Mouse (Mus musculus): ENCODE data around the gene Cdc42se2. TPM values are rescaled to one million over a fixed set of nuclear protein-coding genes. Genes with fewer than 3 reads are reported as not detected.

Gene Cdc42se2
- polyA plus RNA-seq, 1 experiment: 69.7 TPM

DNA sequence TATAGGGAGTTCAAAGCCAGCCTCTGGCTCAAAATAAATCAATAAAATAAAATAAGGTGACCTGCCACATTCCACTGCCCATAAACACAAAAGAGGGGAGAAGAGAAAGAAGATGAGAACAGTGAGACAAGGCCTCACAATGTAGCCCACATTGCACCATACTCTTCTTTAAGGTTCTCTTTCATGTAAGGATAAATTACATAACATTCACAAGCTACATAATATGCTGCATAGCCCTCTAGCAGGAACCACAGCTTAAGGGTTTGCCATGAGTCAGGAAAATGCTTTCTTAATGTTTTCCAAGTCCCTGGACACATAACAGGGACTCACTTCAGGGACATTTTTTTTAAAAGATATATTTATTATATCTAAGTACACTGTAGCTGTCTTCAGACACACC, 15.9 kb downstream of the Cdc42se2 start:
- H3K9ac ChIP-seq (ENCODE audit: low read depth, poor library complexity, severe bottlenecking): no peak overlapping the region
- no peaks in the 10 kb centered on the region for H3K36me3 ChIP-seq (ENCODE audit: control insufficient read depth, insufficient read depth, low read length, poor library complexity, severe bottlenecking)
- H3K27me3 ChIP-seq (ENCODE audit: control insufficient read depth, insufficient read depth, low read length, poor library complexity, severe bottlenecking): no peaks in the 10 kb centered on the region
- H3K4me1 ChIP-seq (ENCODE audit: control insufficient read depth, insufficient read depth, low read length): no peaks in the 10 kb centered on the region
- TF ChIP-seq EP300 (IDR thresholded peaks at IDR 0.05; ENCODE audit: insufficient read depth, low read depth, low read length) (no peak), POLR2A (IDR thresholded peaks at IDR 0.05; ENCODE audit: insufficient read depth, low read length) (no peak)
- no peak overlapping the region for H3K27ac ChIP-seq (ENCODE audit: insufficient read depth, low read length)
- H3K4me3 ChIP-seq (ENCODE audit: low read depth, low read length): no peak overlapping the region
- no peaks in the 10 kb centered on the region for H3K9me3 ChIP-seq (replicated peaks; ENCODE audit: control insufficient read depth, insufficient read depth, low read length, poor library complexity, severe bottlenecking)

GRCm38 (mm10) chr11:54769843-54770242, 17.6 kb downstream of the Cdc42se2 start:
- no peak overlapping the region for H3K4me3 ChIP-seq (ENCODE audit: low read depth, low read length)
- H3K27ac ChIP-seq (ENCODE audit: insufficient read depth, low read length): no peak overlapping the region
- no peak for TF ChIP-seq POLR2A (IDR thresholded peaks at IDR 0.05; ENCODE audit: insufficient read depth, low read length)
- H3K27me3 ChIP-seq (ENCODE audit: control insufficient read depth, insufficient read depth, low read length, poor library complexity, severe bottlenecking): no peaks in the 10 kb centered on the region
- H3K9me3 ChIP-seq (replicated peaks; ENCODE audit: control insufficient read depth, insufficient read depth, low read length, poor library complexity, severe bottlenecking): no peaks in the 10 kb centered on the region
- peaks cover 1% of the 10 kb centered on the region for H3K4me1 ChIP-seq (ENCODE audit: control insufficient read depth, insufficient read depth, low read length)
- H3K36me3 ChIP-seq (ENCODE audit: control insufficient read depth, insufficient read depth, low read length, poor library complexity, severe bottlenecking): no peaks in the 10 kb centered on the region
- no peak overlapping the region for H3K9ac ChIP-seq (ENCODE audit: low read depth, poor library complexity, severe bottlenecking)

DNA sequence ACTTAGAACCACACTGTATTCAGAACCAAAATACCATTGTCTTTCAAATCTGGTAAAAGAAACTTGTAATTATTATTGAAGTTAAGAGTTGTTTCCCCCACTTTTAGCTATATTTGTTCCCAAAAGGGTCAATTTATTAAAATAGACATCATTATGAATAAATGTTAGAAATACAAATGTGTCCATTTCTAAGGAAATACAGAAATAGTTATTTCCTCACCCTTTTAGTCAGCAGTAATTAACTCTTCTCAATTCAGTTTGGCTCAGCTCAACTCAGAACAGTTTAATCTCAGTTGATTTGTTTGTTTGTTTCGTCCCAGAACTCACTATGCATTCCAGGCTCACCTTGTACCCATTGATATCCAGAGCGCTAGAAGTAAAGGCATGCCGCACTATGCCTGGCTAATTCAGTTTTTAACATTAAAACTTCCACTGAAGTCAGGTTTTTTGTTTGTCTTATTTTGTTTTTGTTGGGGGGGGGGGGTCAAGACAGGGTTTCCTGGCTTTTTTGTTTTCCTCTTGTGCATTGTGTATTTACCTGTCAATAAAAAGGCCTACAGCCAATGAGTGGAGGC, 19.3 kb downstream of the Cdc42se2 start:
- peaks cover 1% of the 10 kb centered on the region for H3K4me1 ChIP-seq (ENCODE audit: control insufficient read depth, insufficient read depth, low read length)
- H3K27ac ChIP-seq (ENCODE audit: insufficient read depth, low read length): no peak overlapping the region
- no peak overlapping the region for H3K9ac ChIP-seq (ENCODE audit: low read depth, poor library complexity, severe bottlenecking)
- no peak overlapping the region for H3K4me3 ChIP-seq (ENCODE audit: low read depth, low read length)
- H3K9me3 ChIP-seq (replicated peaks; ENCODE audit: control insufficient read depth, insufficient read depth, low read length, poor library complexity, severe bottlenecking): no peaks in the 10 kb centered on the region
- no peak for TF ChIP-seq CTCF (IDR thresholded peaks at IDR 0.05; ENCODE audit: low read depth, low read length)
- no peak for TF ChIP-seq EP300 (IDR thresholded peaks at IDR 0.05; ENCODE audit: insufficient read depth, low read depth, low read length)
- no peak for TF ChIP-seq POLR2A (IDR thresholded peaks at IDR 0.05; ENCODE audit: insufficient read depth, low read length)
- H3K27me3 ChIP-seq (ENCODE audit: control insufficient read depth, insufficient read depth, low read length, poor library complexity, severe bottlenecking): no peaks in the 10 kb centered on the region
- H3K36me3 ChIP-seq (ENCODE audit: control insufficient read depth, insufficient read depth, low read length, poor library complexity, severe bottlenecking): no peaks in the 10 kb centered on the region

DNA sequence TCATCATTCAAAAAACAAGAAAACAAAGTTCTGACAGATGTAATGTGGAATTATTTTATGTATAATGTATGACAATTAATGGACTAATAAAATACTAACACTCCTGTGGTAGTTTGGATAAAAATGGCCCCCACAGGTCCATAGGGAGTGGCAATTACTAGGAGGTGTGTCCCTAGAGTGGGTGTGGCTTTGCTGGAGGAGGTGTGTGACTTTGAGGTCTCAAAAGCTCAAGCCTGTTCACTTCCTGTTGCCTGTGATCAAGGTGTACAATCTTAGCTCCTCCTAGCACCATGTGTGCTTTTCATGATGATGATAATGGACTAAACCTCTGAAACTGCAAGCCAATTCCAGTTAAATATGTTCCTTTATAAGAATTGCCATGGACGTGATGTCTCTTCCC, 22.7 kb downstream of the Cdc42se2 start:
- Histone ChIP-seq H3K27me3 (ENCODE audit: control insufficient read depth, insufficient read depth, low read length, poor library complexity, severe bottlenecking) (no peaks in the 10 kb centered on the region), H3K36me3 (ENCODE audit: control insufficient read depth, insufficient read depth, low read length, poor library complexity, severe bottlenecking) (no peaks in the 10 kb centered on the region), H3K9ac (ENCODE audit: low read depth, poor library complexity, severe bottlenecking) (no peak overlapping the region), H3K9me3 (replicated peaks; ENCODE audit: control insufficient read depth, insufficient read depth, low read length, poor library complexity, severe bottlenecking) (no peaks in the 10 kb centered on the region), H3K4me3 (ENCODE audit: low read depth, low read length) (no peak overlapping the region), H3K27ac (ENCODE audit: insufficient read depth, low read length) (no peak overlapping the region), H3K4me1 (ENCODE audit: control insufficient read depth, insufficient read depth, low read length) (peaks cover 1% of the 10 kb centered on the region)
- TF ChIP-seq EP300 (IDR thresholded peaks at IDR 0.05; ENCODE audit: insufficient read depth, low read depth, low read length) (no peak), CTCF (IDR thresholded peaks at IDR 0.05; ENCODE audit: low read depth, low read length) (no peak), POLR2A (IDR thresholded peaks at IDR 0.05; ENCODE audit: insufficient read depth, low read length) (no peak)

- Histone ChIP-seq H3K27ac (ENCODE audit: insufficient read depth, low read length) (no peak overlapping the region), H3K9me3 (replicated peaks; ENCODE audit: control insufficient read depth, insufficient read depth, low read length, poor library complexity, severe bottlenecking) (no peaks in the 10 kb centered on the region), H3K9ac (ENCODE audit: low read depth, poor library complexity, severe bottlenecking) (no peak overlapping the region), H3K4me1 (ENCODE audit: control insufficient read depth, insufficient read depth, low read length) (peaks cover 1% of the 10 kb centered on the region), H3K36me3 (ENCODE audit: control insufficient read depth, insufficient read depth, low read length, poor library complexity, severe bottlenecking) (no peaks in the 10 kb centered on the region), H3K4me3 (ENCODE audit: low read depth, low read length) (no peak overlapping the region), H3K27me3 (ENCODE audit: control insufficient read depth, insufficient read depth, low read length, poor library complexity, severe bottlenecking) (no peaks in the 10 kb centered on the region)
- TF ChIP-seq POLR2A (IDR thresholded peaks at IDR 0.05; ENCODE audit: insufficient read depth, low read length): no peak
- no peak for TF ChIP-seq CTCF (IDR thresholded peaks at IDR 0.05; ENCODE audit: low read depth, low read length)
- TF ChIP-seq EP300 (IDR thresholded peaks at IDR 0.05; ENCODE audit: insufficient read depth, low read depth, low read length): no peak
Measured at GRCm38 (mm10) chr11:54764026-54764425, 23.4 kb downstream of the Cdc42se2 start.

DNA sequence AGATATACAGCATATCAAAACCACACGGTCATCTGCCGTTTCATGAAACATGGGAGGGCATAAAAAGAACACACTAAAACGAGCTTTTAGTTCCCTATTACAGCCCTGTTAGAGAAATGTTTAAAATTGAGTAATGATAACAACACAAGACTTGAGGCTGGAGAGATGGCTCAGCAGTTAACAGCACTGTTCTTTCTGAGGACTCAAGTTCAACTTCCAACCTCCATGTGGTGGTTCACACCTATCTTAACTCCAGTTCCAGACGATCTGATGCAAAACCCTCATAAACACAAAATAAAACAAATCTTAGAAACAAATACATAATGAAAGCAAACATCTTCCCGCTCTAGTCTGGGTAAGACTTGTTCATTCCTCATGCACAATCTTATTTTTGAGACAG, 24.7 kb downstream of the Cdc42se2 start:
- Histone ChIP-seq H3K9me3 (replicated peaks; ENCODE audit: control insufficient read depth, insufficient read depth, low read length, poor library complexity, severe bottlenecking) (no peaks in the 10 kb centered on the region), H3K4me1 (ENCODE audit: control insufficient read depth, insufficient read depth, low read length) (peaks cover 1% of the 10 kb centered on the region), H3K27ac (ENCODE audit: insufficient read depth, low read length) (no peak overlapping the region), H3K36me3 (ENCODE audit: control insufficient read depth, insufficient read depth, low read length, poor library complexity, severe bottlenecking) (no peaks in the 10 kb centered on the region), H3K27me3 (ENCODE audit: control insufficient read depth, insufficient read depth, low read length, poor library complexity, severe bottlenecking) (no peaks in the 10 kb centered on the region), H3K4me3 (ENCODE audit: low read depth, low read length) (no peak overlapping the region), H3K9ac (ENCODE audit: low read depth, poor library complexity, severe bottlenecking) (no peak overlapping the region)
- TF ChIP-seq CTCF (IDR thresholded peaks at IDR 0.05; ENCODE audit: low read depth, low read length): no peak
- TF ChIP-seq POLR2A (IDR thresholded peaks at IDR 0.05; ENCODE audit: insufficient read depth, low read length): no peak
